Mouse (Mus musculus): ENCODE results near the gene Olfr1275.

The Olfr1275 gene

DNA sequence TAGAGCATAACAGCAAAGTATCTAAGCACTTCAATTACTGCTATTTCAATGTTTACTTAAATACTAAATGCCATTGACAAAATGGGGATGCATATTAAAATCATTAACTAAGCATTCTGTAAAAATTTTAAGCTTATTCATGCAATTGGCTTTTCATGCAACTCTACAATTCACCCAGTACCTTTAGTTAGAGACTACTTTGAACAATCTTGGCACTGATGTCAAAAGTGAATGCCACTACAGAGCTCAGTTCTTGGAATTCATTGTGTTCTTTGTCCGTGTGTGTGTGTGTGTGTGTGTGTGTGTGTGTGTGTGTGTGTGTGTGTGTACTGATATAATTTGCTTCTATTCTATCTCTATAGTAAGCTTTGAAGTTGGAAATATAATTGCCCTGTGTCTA lies at the start of gene Olfr1275:
Gene Olfr1275, minus strand, starts transcription at position 101 of the 400 bp plus-strand sequence.
- no peak for DNase-seq (ENCODE audit: low spot score)

DNA sequence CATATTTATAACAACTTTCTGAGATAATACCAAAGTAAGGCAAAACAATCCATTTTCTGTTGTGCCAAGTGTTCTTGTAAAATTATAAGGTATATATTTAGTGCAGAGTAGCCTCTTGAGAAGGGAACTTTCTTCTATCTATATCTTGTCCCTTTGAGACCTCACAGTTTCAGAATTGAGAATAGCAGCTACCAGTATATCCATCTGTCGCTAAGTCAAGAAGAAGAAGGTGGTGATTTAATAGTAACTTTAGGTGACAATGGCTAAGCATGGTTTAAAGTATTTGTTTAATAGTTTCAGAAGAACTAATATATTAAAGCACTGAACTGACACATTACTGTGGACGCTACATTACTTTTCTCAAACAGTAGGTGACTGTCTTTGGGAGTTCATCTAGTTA lies 38.9 kb upstream of the Olfr1275 start, which contains the start of gene Olfr1277:
Gene Olfr1277, minus strand, starts transcription at position 101 of the 400 bp plus-strand sequence.
- DNase-seq (ENCODE audit: low spot score), result no peak

DNA sequence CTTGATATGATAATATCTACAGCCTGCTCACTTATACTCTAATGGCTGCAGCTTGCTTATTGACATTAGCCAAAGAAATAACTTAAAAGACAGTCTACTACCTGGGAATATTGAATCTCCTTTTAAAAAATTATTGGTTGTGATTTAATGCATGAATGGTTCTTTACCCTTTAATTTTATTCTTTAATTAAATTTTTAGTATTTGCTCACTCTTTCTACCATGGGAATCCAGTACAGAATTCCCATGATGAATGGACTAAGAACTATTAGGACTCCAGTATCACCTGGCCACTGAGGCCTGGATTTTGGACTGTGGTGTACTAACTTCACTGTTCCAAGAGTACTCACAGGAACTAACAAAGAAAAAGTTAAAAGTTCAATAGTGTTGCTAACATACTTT lies 19.1 kb upstream of the Olfr1275 start, which contains the start of gene Olfr1276:
Gene Olfr1276, plus strand, starts transcription at position 301 of the 400 bp plus-strand sequence.
- DNase-seq (ENCODE audit: low spot score), result no peak

GRCm38 (mm10) chr2:111229502-111229901 lies 5.6 kb downstream of the Olfr1275 start, which contains the start of gene 4930430A15Rik:
4930430A15Rik (minus strand) TSS chr2:111229602.
- no peak for DNase-seq (ENCODE audit: low spot score)

- no peak for DNase-seq (ENCODE audit: low spot score)
Measured at GRCm38 (mm10) chr2:111182068-111182467, 53.0 kb downstream of the Olfr1275 start.

Measured in urinary bladder, postnatal 10 days (tissue).